Mouse (Mus musculus): ENCODE measurements around the gene S1pr4. TPM values are rescaled to one million over a fixed set of nuclear protein-coding genes. Genes with fewer than 3 reads are reported as not detected.

Gene S1pr4
- polyA plus RNA-seq, 1 experiment from 2014 or later: 0.79 TPM

GRCm38 (mm10) chr10:81473003-81473451 lies 26.9 kb downstream of the S1pr4 start:
- peaks cover 9% of the 10 kb centered on the region for H3K36me3 ChIP-seq (ENCODE audit: control insufficient read depth, insufficient read depth, low read length)
- ATAC-seq: peak; percentile 82
- no peaks in the 10 kb centered on the region for H3K9me3 ChIP-seq (ENCODE audit: control insufficient read depth, low read length)
- 0% methylated on average over 21 of the region's 22 CpGs for WGBS
- H3K27ac ChIP-seq (ENCODE audit: low read depth, low read length): peak overlapping the region; percentile 88
- no peaks in the 10 kb centered on the region for H3K27me3 ChIP-seq (replicated peaks; ENCODE audit: control insufficient read depth, insufficient read depth, low read length)
- H3K4me3 ChIP-seq (ENCODE audit: low read length): peak overlapping the region; percentile 44
- peak overlapping the region; percentile 72 for H3K4me2 ChIP-seq (ENCODE audit: low read length)
- H3K9ac ChIP-seq (ENCODE audit: low read depth, low read length): peak overlapping the region; percentile 73
- H3K4me1 ChIP-seq (ENCODE audit: control insufficient read depth, insufficient read depth, low read depth, low read length): peaks cover 26% of the 10 kb centered on the region

- peak overlapping the region; percentile 88 for H3K27ac ChIP-seq (ENCODE audit: low read depth, low read length)
- H3K9me3 ChIP-seq (ENCODE audit: control insufficient read depth, low read length): no peaks in the 10 kb centered on the region
- peaks cover 15% of the 10 kb centered on the region for H3K36me3 ChIP-seq (ENCODE audit: control insufficient read depth, insufficient read depth, low read length)
- peak overlapping the region; percentile 44 for H3K4me3 ChIP-seq (ENCODE audit: low read length)
- peak overlapping the region; percentile 72 for H3K4me2 ChIP-seq (ENCODE audit: low read length)
- no peaks in the 10 kb centered on the region for H3K27me3 ChIP-seq (replicated peaks; ENCODE audit: control insufficient read depth, insufficient read depth, low read length)
- 3% methylated on average over 18 of the region's 18 CpGs for WGBS
- ATAC-seq: peak; percentile 22
- peak overlapping the region; percentile 73 for H3K9ac ChIP-seq (ENCODE audit: low read depth, low read length)
- H3K4me1 ChIP-seq (ENCODE audit: control insufficient read depth, insufficient read depth, low read depth, low read length): peaks cover 26% of the 10 kb centered on the region
These were observed 27.4 kb downstream of the S1pr4 start for GRCm38 (mm10) chr10:81472403-81473002.

DNA sequence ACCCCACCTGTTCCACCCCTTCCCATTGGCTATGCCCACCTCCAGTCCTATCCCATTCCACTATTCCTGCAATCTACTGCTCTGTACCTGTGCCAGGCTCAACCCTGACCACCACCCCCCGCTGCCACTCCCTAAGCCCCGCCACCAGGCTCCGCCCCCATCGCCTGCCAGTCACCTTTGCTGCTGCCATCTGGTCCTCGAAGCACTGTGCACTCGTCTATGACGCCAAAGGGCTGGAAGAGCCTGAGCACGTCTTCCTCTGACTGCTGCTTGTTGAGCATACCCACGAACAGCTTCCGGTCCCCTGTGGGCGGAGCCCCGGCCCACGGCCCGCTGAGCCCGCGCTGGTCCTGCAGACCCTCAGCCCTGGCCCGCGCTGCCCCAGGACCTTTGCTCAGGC lies 29.5 kb downstream of the S1pr4 start:
- Histone ChIP-seq H3K4me3 (ENCODE audit: low read length) (no peak overlapping the region), H3K4me2 (ENCODE audit: low read length) (no peak overlapping the region), H3K9me3 (ENCODE audit: control insufficient read depth, low read length) (no peaks in the 10 kb centered on the region), H3K9ac (ENCODE audit: low read depth, low read length) (no peak overlapping the region), H3K36me3 (ENCODE audit: control insufficient read depth, insufficient read depth, low read length) (peaks cover 28% of the 10 kb centered on the region), H3K27ac (ENCODE audit: low read depth, low read length) (no peak overlapping the region), H3K4me1 (ENCODE audit: control insufficient read depth, insufficient read depth, low read depth, low read length) (peaks cover 26% of the 10 kb centered on the region), H3K27me3 (replicated peaks; ENCODE audit: control insufficient read depth, insufficient read depth, low read length) (peaks cover 4% of the 10 kb centered on the region; the same call in 1 of the 2 replicates)
- WGBS: 49% methylated on average over 18 of the region's 18 CpGs
- ATAC-seq: no peak

DNA sequence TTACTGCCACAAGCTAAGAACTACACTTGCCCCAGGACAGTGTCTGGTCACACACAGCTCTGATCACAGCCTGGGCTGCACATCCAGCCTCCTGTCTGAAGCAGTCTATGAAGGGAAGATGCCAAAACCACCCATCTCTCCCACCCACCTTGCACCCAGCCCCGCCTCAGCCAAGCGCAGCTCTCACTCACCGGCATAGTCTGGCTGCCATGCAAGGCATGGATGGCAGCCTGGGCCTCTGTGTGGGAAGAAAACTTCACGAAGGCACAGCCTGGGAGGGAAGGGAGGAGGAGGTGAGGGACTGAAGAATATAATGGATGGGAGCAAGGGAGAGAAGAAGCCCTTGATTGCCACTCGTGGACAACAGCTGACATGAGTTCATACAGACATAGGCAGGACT lies 30.7 kb downstream of the S1pr4 start:
- no peaks in the 10 kb centered on the region for H3K9me3 ChIP-seq (ENCODE audit: control insufficient read depth, low read length)
- H3K4me1 ChIP-seq (ENCODE audit: control insufficient read depth, insufficient read depth, low read depth, low read length): peaks cover 30% of the 10 kb centered on the region
- no peak overlapping the region for H3K4me3 ChIP-seq (ENCODE audit: low read length)
- H3K27ac ChIP-seq (ENCODE audit: low read depth, low read length): no peak overlapping the region
- no peak for ATAC-seq
- WGBS: 82% methylated on average over 5 of the region's 5 CpGs
- H3K9ac ChIP-seq (ENCODE audit: low read depth, low read length): no peak overlapping the region
- H3K4me2 ChIP-seq (ENCODE audit: low read length): no peak overlapping the region
- H3K36me3 ChIP-seq (ENCODE audit: control insufficient read depth, insufficient read depth, low read length): peaks cover 28% of the 10 kb centered on the region
- peaks cover 10% of the 10 kb centered on the region for H3K27me3 ChIP-seq (replicated peaks; ENCODE audit: control insufficient read depth, insufficient read depth, low read length)

- Histone ChIP-seq H3K9ac (ENCODE audit: low read depth, low read length) (no peak overlapping the region), H3K27ac (ENCODE audit: low read depth, low read length) (no peak overlapping the region), H3K4me3 (ENCODE audit: low read length) (no peak overlapping the region), H3K4me2 (ENCODE audit: low read length) (no peak overlapping the region), H3K9me3 (ENCODE audit: control insufficient read depth, low read length) (no peaks in the 10 kb centered on the region), H3K36me3 (ENCODE audit: control insufficient read depth, insufficient read depth, low read length) (peaks cover 28% of the 10 kb centered on the region), H3K4me1 (ENCODE audit: control insufficient read depth, insufficient read depth, low read depth, low read length) (peaks cover 23% of the 10 kb centered on the region), H3K27me3 (replicated peaks; ENCODE audit: control insufficient read depth, insufficient read depth, low read length) (peaks cover 20% of the 10 kb centered on the region)
- WGBS: 79% methylated on average over 16 of the region's 16 CpGs
- ATAC-seq: no peak
These were observed 32.2 kb downstream of the S1pr4 start for GRCm38 (mm10) chr10:81467670-81468235.

DNA sequence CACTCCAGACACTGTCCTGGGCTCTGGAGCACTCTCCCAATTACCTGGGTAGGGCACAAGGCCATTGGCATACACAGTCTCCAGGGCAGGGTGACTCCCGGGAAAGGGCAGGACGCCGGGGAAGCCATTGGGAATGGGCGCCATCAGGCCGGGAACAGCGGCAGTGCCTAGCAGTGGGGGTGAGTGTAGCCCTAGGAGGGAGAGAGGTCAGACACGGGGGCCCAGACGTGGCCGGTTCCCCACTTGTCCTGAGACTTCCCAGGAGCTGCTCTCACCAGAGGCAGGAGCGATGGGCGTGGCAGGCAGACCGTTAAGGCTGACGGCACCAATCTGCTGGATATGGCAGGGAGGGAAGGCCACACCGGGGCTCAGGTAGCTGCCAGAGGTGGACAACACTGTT lies 33.1 kb downstream of the S1pr4 start:
- WGBS: 75% methylated on average over 14 of the region's 14 CpGs
- Histone ChIP-seq H3K9me3 (ENCODE audit: control insufficient read depth, low read length) (no peaks in the 10 kb centered on the region), H3K4me2 (ENCODE audit: low read length) (no peak overlapping the region), H3K9ac (ENCODE audit: low read depth, low read length) (no peak overlapping the region), H3K4me1 (ENCODE audit: control insufficient read depth, insufficient read depth, low read depth, low read length) (peaks cover 15% of the 10 kb centered on the region), H3K4me3 (ENCODE audit: low read length) (no peak overlapping the region), H3K27ac (ENCODE audit: low read depth, low read length) (no peak overlapping the region), H3K27me3 (replicated peaks; ENCODE audit: control insufficient read depth, insufficient read depth, low read length) (peaks cover 22% of the 10 kb centered on the region), H3K36me3 (ENCODE audit: control insufficient read depth, insufficient read depth, low read length) (peaks cover 34% of the 10 kb centered on the region)
- ATAC-seq: no peak

DNA sequence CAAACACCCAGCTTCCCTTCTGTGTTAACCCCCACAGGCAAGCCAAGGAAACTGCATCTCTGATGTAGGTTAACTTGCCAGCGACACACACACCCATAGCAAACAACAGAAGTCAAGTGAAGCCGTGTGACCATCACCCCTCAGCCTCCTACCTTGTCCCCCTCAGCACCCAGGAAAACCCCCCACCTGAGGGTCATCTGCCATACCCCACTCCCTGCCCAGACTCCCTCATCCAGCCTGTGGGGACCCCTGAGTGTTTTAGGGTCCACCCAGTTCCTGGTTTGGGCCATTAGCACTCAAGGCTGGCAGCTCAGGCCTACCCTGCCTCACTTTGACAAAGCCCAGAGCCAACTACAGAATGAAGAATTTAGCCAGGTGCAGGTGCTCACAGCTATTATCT lies 33.9 kb downstream of the S1pr4 start:
- Histone ChIP-seq H3K4me2 (ENCODE audit: low read length) (no peak overlapping the region), H3K27me3 (replicated peaks; ENCODE audit: control insufficient read depth, insufficient read depth, low read length) (peaks cover 23% of the 10 kb centered on the region), H3K9me3 (ENCODE audit: control insufficient read depth, low read length) (no peaks in the 10 kb centered on the region), H3K9ac (ENCODE audit: low read depth, low read length) (no peak overlapping the region), H3K4me1 (ENCODE audit: control insufficient read depth, insufficient read depth, low read depth, low read length) (peaks cover 12% of the 10 kb centered on the region), H3K27ac (ENCODE audit: low read depth, low read length) (no peak overlapping the region), H3K4me3 (ENCODE audit: low read length) (no peak overlapping the region), H3K36me3 (ENCODE audit: control insufficient read depth, insufficient read depth, low read length) (peaks cover 35% of the 10 kb centered on the region)
- ATAC-seq: no peak
- WGBS: 78% methylated on average over 2 of the region's 2 CpGs

DNA sequence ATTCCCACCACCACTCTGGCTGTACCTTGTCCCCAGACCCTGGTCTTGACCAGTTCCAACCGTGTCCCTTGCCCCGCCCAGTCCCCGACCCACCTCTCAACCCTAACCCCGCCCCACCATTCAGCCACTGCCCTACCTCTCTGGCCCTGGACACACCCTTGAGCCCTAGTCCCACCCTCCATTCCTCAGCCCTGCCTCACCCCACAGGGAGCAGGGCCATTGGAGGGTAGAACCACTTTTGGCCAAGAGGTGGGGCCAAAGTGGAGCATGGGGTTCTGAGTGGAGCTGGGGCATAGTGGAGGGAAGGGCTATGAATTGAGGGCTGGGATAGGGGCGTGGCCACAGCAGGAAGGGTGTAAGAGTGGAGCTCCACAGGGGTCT lies 34.7 kb downstream of the S1pr4 start:
- 5% methylated on average over 5 of the region's 5 CpGs for WGBS
- ATAC-seq: no peak
- H3K36me3 ChIP-seq (ENCODE audit: control insufficient read depth, insufficient read depth, low read length): peaks cover 35% of the 10 kb centered on the region

GRCm38 (mm10) chr10:81464405-81465264 lies 35.3 kb downstream of the S1pr4 start:
- H3K27ac ChIP-seq (ENCODE audit: low read depth, low read length): no peak overlapping the region
- no peaks in the 10 kb centered on the region for H3K9me3 ChIP-seq (ENCODE audit: control insufficient read depth, low read length)
- H3K27me3 ChIP-seq (replicated peaks; ENCODE audit: control insufficient read depth, insufficient read depth, low read length): peaks cover 23% of the 10 kb centered on the region
- H3K9ac ChIP-seq (ENCODE audit: low read depth, low read length): peak overlapping the region; percentile 31; the same call in 1 of the 2 replicates
- peaks cover 9% of the 10 kb centered on the region for H3K4me1 ChIP-seq (ENCODE audit: control insufficient read depth, insufficient read depth, low read depth, low read length)
- 5% methylated on average over 32 of the region's 33 CpGs for WGBS
- ATAC-seq: peak; percentile 57
- peak overlapping the region; percentile 30 for H3K4me3 ChIP-seq (ENCODE audit: low read length)
- peak overlapping the region; percentile 49 for H3K4me2 ChIP-seq (ENCODE audit: low read length)
- H3K36me3 ChIP-seq (ENCODE audit: control insufficient read depth, insufficient read depth, low read length): peaks cover 35% of the 10 kb centered on the region

More for the DNA sequence above, 34.7 kb downstream of the S1pr4 start:
- Histone ChIP-seq H3K9me3 (ENCODE audit: control insufficient read depth, low read length) (no peaks in the 10 kb centered on the region), H3K27ac (ENCODE audit: low read depth, low read length) (no peak overlapping the region), H3K9ac (ENCODE audit: low read depth, low read length) (no peak overlapping the region), H3K4me2 (ENCODE audit: low read length) (no peak overlapping the region), H3K27me3 (replicated peaks; ENCODE audit: control insufficient read depth, insufficient read depth, low read length) (peaks cover 23% of the 10 kb centered on the region), H3K4me1 (ENCODE audit: control insufficient read depth, insufficient read depth, low read depth, low read length) (peaks cover 9% of the 10 kb centered on the region), H3K4me3 (ENCODE audit: low read length) (no peak overlapping the region)

Data from hindbrain, embryonic 16.5 days (tissue).